Mouse (Mus musculus) heart, postnatal 0 days (tissue): Measurements from ENCODE around the gene Lsp1. TPM values are rescaled to one million over a fixed set of nuclear protein-coding genes. Genes with fewer than 3 reads are reported as not detected.

ENCODE experiments used
- ATAC-seq: fragments of 200-750 bp; cut with Nextera tagmentation; 2 replicates; pipeline ENCODE4 v1.8.0; 2017; ENCODE audit warnings: low read depth, moderate number of reproducible peaks, moderate library complexity; ENCODE audit not compliant: insufficient read depth
- DNase-seq: peaks from one replicate; pipeline ENCODE4 v3.0.0-alpha.2; 2016; ENCODE audit warnings: low spot score
- H3K27ac ChIP-seq: fragments of 300-500 bp; sonication (generic); 2 replicates; pipeline ENCODE4 v1.5.1; 2014; ENCODE audit warnings: low read depth, mild to moderate bottlenecking
- H3K27me3 ChIP-seq: fragments of 300-500 bp; sonication (generic); 2 replicates; pipeline ENCODE4 v1.6.1; 2014; ENCODE audit warnings: low read length, mixed read lengths; ENCODE audit not compliant: control insufficient read depth, insufficient read depth
- H3K36me3 ChIP-seq: fragments of 300-500 bp; sonication (generic); replicated peaks from 2 replicates; pipeline ENCODE4 v1.6.1; 2014; ENCODE audit warnings: low read length, mixed read lengths; ENCODE audit not compliant: control insufficient read depth, insufficient read depth
- H3K4me1 ChIP-seq: fragments of 300-500 bp; sonication (generic); 2 replicates; pipeline ENCODE4 v1.6.1; 2014; ENCODE audit warnings: antibody characterized with exemption; ENCODE audit not compliant: control insufficient read depth, insufficient read depth
- H3K4me2 ChIP-seq: fragments of 300-500 bp; sonication (generic); 2 replicates; pipeline ENCODE4 v1.6.1; 2014; ENCODE audit warnings: low read depth, mild to moderate bottlenecking, low read length, moderate library complexity
- H3K4me3 ChIP-seq: fragments of 300-500 bp; sonication (generic); 2 replicates; pipeline ENCODE4 v1.5.1; 2014; ENCODE audit warnings: low read depth, low read length
- H3K9ac ChIP-seq: fragments of 300-500 bp; sonication (generic); replicated peaks from 2 replicates; pipeline ENCODE4 v1.6.1; 2014; ENCODE audit warnings: low read depth, low read length, mixed read lengths
- H3K9me3 ChIP-seq: fragments of 300-500 bp; sonication (generic); replicated peaks from 2 replicates; pipeline ENCODE4 v1.6.1; 2016; ENCODE audit warnings: low read length; ENCODE audit not compliant: control insufficient read depth
- CTCF ChIP-seq: IDR thresholded peaks from 2 replicates; pipeline ENCODE4 v1.5.1; 2016; ENCODE audit warnings: antibody characterized with exemption, control low read depth, low read depth
- EP300 ChIP-seq: IDR thresholded peaks from 2 replicates; pipeline ENCODE4 v1.6.1; 2016; ENCODE audit warnings: antibody characterized with exemption, low read depth
- WGBS: fragments of 180-500 bp; shearing (Covaris S2); extraction: QIAGEN DNeasy Blood & Tissue Kit; methylation state at CpG from one replicate; pipeline ENCODE4 v1.1.7; 2014; 5-methylcytosine and 5-hydroxymethylcytosine counted together
- polyA plus RNA-seq: library from polyadenylated mRNA; unstranded; fragments of >200 nt; fragmentation: Nextera tagmentation; extraction: Ambion mirVana; gene quantifications from 2 replicates; pipeline ENCODE4 v1.2.1, GENCODE M21; 2015
- total RNA-seq: library from RNA; depleted of rRNA; stranded (reverse); fragments of >200 nt; gene quantifications from 2 replicates; pipeline ENCODE4 v1.2.3, GENCODE M21; 2014; ENCODE audit warnings: low replicate concordance

Gene Lsp1
- total and polyA plus RNA-seq, 2 experiments from 2014 or later, result 53.1 to 84.4 TPM

DNA sequence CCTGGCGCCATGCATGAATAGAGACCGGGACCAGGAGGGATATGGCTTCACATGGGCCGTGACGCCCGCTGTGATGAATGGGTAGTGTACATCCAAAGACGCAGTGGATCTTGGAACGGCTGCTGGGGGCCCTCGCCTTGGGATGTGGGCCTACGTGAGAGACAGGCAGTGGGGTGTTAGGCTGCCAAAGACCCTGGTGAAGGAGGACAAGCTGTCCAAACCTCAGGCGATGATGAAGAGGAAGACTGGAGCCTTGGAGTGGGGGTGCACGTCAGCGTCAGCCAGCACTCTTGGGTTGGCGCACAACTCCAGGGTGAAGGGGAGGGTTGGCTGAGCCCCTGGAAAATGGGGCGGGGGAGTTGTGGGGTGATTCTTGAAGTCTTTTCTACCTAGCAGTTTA lies 29.5 kb upstream of the Lsp1 start:
- Histone ChIP-seq H3K27me3 (no peaks in the 10 kb centered on the region), H3K4me1 (peaks cover 10% of the 10 kb centered on the region; the same call in 1 of the 2 replicates), H3K27ac (no peak overlapping the region), H3K9me3 (no peaks in the 10 kb centered on the region), H3K9ac (no peak overlapping the region), H3K4me3 (no peak overlapping the region), H3K36me3 (no peaks in the 10 kb centered on the region), H3K4me2 (no peak overlapping the region)
- ATAC-seq, result no peak
- no peak for DNase-seq
- 89% methylated on average over 14 of the region's 14 CpGs for WGBS
- no peak for TF ChIP-seq CTCF
- TF ChIP-seq EP300, result no peak

DNA sequence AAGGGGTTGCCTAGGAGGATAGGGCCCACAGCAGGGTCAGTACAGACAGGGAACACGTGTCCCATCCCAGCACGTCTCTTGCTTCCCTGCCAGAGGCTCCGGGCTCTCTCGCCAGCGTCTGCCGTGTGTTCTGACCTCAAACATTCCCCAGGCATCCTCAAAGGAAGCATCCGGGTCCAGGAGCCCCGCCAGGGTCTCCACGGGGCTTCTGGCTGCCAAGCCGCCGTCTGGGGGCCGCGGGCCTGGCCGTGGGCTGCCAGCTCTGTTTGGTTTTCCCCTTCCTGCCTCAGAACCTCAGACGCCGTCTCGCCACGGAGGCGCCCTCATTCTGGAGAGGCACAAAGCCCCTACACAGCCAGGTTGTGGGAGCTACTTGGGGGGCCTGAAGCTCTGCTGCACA lies 27.0 kb upstream of the Lsp1 start:
- Histone ChIP-seq H3K4me2 (no peak overlapping the region), H3K27ac (peak overlapping the region; percentile 41; the same call in 1 of the 2 replicates), H3K36me3 (no peaks in the 10 kb centered on the region), H3K4me3 (no peak overlapping the region), H3K4me1 (peaks cover 10% of the 10 kb centered on the region; the same call in 1 of the 2 replicates), H3K27me3 (no peaks in the 10 kb centered on the region), H3K9me3 (no peaks in the 10 kb centered on the region), H3K9ac (0 out of 2 replicates have a peak overlapping the region, but pooled peaks have one; percentile 27)
- 34% methylated on average over 19 of the region's 19 CpGs for WGBS
- TF ChIP-seq EP300 (no peak), CTCF (no peak)
- no peak for DNase-seq
- ATAC-seq, result no peak

DNA sequence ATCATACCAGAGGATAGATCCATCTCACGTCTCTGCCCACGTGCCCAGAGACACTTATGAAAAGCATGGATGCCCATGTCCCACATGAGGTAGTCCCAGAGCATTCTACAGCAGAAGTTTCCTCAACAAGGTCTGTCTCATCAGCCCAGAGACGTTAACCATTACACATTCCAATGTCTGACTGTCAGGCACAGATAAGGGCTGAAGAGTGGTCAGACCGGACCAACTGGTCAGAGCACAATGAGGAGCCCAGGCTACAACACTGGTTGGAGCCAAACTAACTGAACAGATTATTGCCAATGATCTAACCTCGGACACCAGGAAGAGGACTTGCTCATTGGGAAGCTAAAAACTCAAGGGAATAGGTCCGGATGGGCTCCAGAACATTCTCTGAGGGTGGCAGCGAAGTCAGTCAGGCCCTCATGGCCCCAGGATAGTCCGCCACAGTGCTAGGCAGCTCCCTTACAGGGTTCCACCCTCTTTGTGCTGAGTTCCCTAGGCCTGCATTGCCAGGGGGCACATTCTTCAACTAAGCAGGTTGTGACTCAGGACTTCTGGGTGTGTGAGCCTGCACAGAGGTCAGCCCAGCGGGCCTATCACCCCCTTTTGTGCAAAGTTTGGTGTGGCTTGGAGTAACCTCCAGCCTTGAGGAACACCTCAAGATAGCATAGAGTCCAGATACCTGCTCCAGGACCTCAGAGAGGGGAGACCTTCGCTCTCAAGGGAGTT lies 26.3 kb upstream of the Lsp1 start, which contains the start of gene Syt8:
Gene Syt8 (plus strand): TSS at position 714 of the 729 bp plus-strand sequence.
- WGBS, result 71% methylated on average over 10 of the region's 10 CpGs

DNA sequence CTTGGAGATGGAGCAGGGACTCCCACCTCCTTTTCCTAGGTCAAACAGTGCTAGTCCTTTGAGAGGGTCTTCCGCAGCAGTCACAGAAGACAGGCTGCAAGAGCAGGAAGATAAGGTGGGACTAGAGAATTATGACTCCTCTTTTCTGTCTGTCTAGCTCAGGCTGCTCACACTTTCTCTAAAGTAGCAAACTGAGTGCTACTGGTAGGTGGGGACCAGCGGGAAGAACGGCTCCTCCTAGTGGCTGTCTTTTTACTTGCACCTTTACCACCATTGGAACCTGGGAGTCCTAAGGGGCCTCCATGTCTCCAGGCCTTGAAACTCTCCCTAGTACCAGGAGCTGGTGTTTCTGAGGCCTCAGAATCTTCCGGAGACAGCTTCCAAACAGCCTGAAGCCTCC lies 25.1 kb upstream of the Lsp1 start:
- 14% methylated on average over 4 of the region's 4 CpGs for WGBS
- peak; percentile 56 for ATAC-seq

More for the DNA sequence above, 26.3 kb upstream of the Lsp1 start, which contains the start of gene Syt8:
- 0 out of 2 replicates have a peak within 1 kb of the TSS, but pooled peaks have one; percentile 27 for H3K9ac ChIP-seq
- DNase-seq (no peak), ATAC-seq (no peak)
- H3K27ac ChIP-seq, result peak within 1 kb of the TSS; percentile 41
- no peak within 1 kb of the TSS for H3K4me3 ChIP-seq
- H3K4me2 ChIP-seq, result no peak within 1 kb of the TSS
- no peaks in the 10 kb centered on the region for H3K27me3 ChIP-seq
- no peak for TF ChIP-seq EP300
- TF ChIP-seq CTCF, result no peak
- no peaks in the 10 kb centered on the region for H3K36me3 ChIP-seq
- no peaks in the 10 kb centered on the region for H3K9me3 ChIP-seq
- peaks cover 10% of the 10 kb centered on the region; the same call in 1 of the 2 replicates for H3K4me1 ChIP-seq

DNA sequence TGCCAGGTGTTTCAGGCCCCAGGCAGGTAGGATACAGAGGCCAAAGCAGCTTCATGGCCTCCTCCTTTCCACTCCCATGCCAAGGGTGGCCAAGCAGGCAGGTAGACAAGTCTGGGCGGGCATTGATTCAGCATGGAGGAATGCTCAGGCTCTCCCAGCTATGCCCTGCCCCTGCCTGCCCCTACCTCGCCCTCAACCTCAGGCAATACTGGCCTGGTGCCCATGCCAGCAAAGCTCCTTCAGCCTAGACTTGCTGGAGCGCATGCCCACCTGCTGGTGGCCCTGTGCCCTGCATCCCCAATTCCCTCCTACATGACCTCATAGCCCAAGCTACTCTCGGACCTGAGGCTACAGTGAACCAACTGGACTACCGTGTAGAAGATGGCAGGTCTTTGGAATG lies 23.3 kb upstream of the Lsp1 start:
- Histone ChIP-seq H3K9ac (no peak overlapping the region), H3K27ac (no peak overlapping the region), H3K36me3 (no peaks in the 10 kb centered on the region), H3K4me3 (no peak overlapping the region), H3K4me1 (peaks cover 11% of the 10 kb centered on the region), H3K27me3 (no peaks in the 10 kb centered on the region), H3K4me2 (no peak overlapping the region), H3K9me3 (no peaks in the 10 kb centered on the region)
- ATAC-seq, result no peak
- 75% methylated on average over 5 of the region's 5 CpGs for WGBS
- TF ChIP-seq EP300 (no peak), CTCF (peak; percentile 24; the same call in 1 of the 2 replicates)
- no peak for DNase-seq

More for the DNA sequence above, 25.1 kb upstream of the Lsp1 start:
- no peak overlapping the region; the same call in 1 of the 2 replicates for H3K27ac ChIP-seq
- no peaks in the 10 kb centered on the region for H3K9me3 ChIP-seq
- peaks cover under 1% of the 10 kb centered on the region; the same call in 1 of the 2 replicates for H3K4me1 ChIP-seq
- peak; percentile 80 for DNase-seq
- H3K36me3 ChIP-seq, result no peaks in the 10 kb centered on the region
- no peak overlapping the region for H3K9ac ChIP-seq
- H3K4me3 ChIP-seq, result no peak overlapping the region
- no peaks in the 10 kb centered on the region for H3K27me3 ChIP-seq
- TF ChIP-seq EP300 (no peak), CTCF (peak; percentile 88)
- no peak overlapping the region for H3K4me2 ChIP-seq
